Mouse (Mus musculus) midbrain, postnatal 0 days (tissue): ENCODE measurements at regions not wholly inside any gene's neighbourhood (a gene's known extent, or its start where the extent isn't known, plus 50 kb on each side); places are given as distances from the start of the nearest gene placed in this dataset.

ENCODE experiments used
- ATAC-seq: fragments of 200-750 bp; cut with Nextera tagmentation; 2 replicates; pipeline ENCODE4 v1.8.0; 2017; ENCODE audit warnings: moderate number of reproducible peaks, mild to moderate bottlenecking, moderate TSS enrichment, moderate library complexity; ENCODE audit not compliant: low FRiP score
- DNase-seq: peaks from one replicate; pipeline ENCODE4 v3.0.0-alpha.2; 2015; ENCODE audit warnings: low spot score
- H3K27ac ChIP-seq: fragments of 300-500 bp; sonication (generic); 2 replicates; pipeline ENCODE4 v1.5.1; 2014; ENCODE audit warnings: low read depth, mild to moderate bottlenecking, low read length, mixed read lengths
- H3K27me3 ChIP-seq: fragments of 300-500 bp; sonication (generic); 2 replicates; pipeline ENCODE4 v1.6.1; 2014; ENCODE audit warnings: low read length, control low read depth, mixed read lengths; ENCODE audit not compliant: insufficient read depth
- H3K36me3 ChIP-seq: fragments of 300-500 bp; sonication (generic); 2 replicates; pipeline ENCODE4 v1.6.1; 2014; ENCODE audit warnings: low read length, control low read depth, mixed read lengths; ENCODE audit not compliant: insufficient read depth
- H3K4me1 ChIP-seq: fragments of 300-500 bp; sonication (generic); 2 replicates; pipeline ENCODE4 v1.6.1; 2014; ENCODE audit warnings: mild to moderate bottlenecking, control low read depth, antibody characterized with exemption, low read length, mixed read lengths; ENCODE audit not compliant: insufficient read depth
- H3K4me2 ChIP-seq: fragments of 300-500 bp; sonication (generic); 2 replicates; pipeline ENCODE4 v1.6.1; 2014; ENCODE audit warnings: low read depth, mild to moderate bottlenecking, low read length, mixed read lengths; ENCODE audit not compliant: poor library complexity, severe bottlenecking
- H3K4me3 ChIP-seq: fragments of 300-500 bp; sonication (generic); 2 replicates; pipeline ENCODE4 v1.5.1; 2014; ENCODE audit warnings: low read depth, mild to moderate bottlenecking, low read length, moderate library complexity
- H3K9ac ChIP-seq: fragments of 300-500 bp; sonication (generic); replicated peaks from 2 replicates; pipeline ENCODE4 v1.6.1; 2014; ENCODE audit warnings: mild to moderate bottlenecking, low read length, moderate library complexity, mixed read lengths; ENCODE audit not compliant: poor library complexity, severe bottlenecking
- H3K9me3 ChIP-seq: fragments of 300-500 bp; sonication (generic); 2 replicates; pipeline ENCODE4 v1.6.1; 2016; ENCODE audit warnings: low read length, control low read depth
- CTCF ChIP-seq: IDR thresholded peaks from 2 replicates; pipeline ENCODE4 v1.5.1; 2016; ENCODE audit warnings: antibody characterized with exemption, mild to moderate bottlenecking
- WGBS: fragments of 180-500 bp; shearing (Covaris S2); extraction: QIAGEN DNeasy Blood & Tissue Kit; methylation state at CpG from one replicate; pipeline ENCODE4 v1.1.7; 2014; 5-methylcytosine and 5-hydroxymethylcytosine counted together

DNA sequence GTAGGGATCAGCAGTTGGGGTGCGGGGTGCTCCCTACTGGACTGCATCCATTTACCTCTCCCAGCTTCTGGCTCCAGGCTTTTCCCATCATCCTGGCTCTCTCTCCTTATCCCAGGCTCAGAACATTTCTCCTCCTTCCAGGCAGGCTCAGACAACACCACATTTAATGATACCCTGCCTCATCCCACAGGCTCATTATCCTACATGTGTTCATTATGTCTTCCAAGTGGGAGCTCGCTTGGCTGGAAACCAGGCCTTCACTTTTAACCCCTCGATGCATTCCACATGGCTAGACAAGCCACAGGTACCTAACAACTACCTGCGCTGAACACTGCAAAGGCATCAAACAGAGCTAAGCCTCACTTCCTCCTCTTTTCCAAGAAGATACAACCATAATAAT is 60.5 kb downstream of the Rplp1 start:
- Histone ChIP-seq H3K4me1 (no peaks in the 10 kb centered on the region), H3K4me2 (no peak overlapping the region), H3K36me3 (no peaks in the 10 kb centered on the region), H3K9ac (no peak overlapping the region), H3K27ac (no peak overlapping the region), H3K9me3 (no peaks in the 10 kb centered on the region), H3K4me3 (no peak overlapping the region), H3K27me3 (no peaks in the 10 kb centered on the region)
- no peak for DNase-seq
- TF ChIP-seq CTCF: no peak
- WGBS: 76% methylated on average over 4 of the region's 4 CpGs
- no peak for ATAC-seq

DNA sequence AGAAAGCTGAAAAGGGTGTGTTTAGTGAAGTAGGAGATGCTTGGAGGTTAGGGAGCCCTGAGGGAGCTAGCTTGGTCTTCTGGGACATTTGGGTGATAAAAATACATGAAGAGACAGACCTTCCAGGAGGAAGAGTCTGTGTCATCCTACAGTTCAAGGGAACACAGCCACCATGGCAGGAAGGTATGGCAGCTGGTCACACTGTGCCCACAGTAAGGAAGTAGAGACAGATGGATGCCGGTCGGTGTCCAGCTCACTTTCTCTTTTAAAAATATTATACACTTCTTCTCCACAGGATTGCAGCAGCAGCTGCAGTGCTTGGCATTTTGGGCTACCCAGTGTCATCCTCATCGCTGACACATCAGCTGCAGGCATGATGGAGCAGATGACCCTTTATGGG is 63.0 kb downstream of the Rplp1 start:
- Histone ChIP-seq H3K9ac (no peak overlapping the region), H3K27ac (no peak overlapping the region), H3K4me2 (no peak overlapping the region), H3K36me3 (no peaks in the 10 kb centered on the region), H3K4me3 (no peak overlapping the region), H3K4me1 (no peaks in the 10 kb centered on the region), H3K9me3 (no peaks in the 10 kb centered on the region), H3K27me3 (no peaks in the 10 kb centered on the region)
- no peak for TF ChIP-seq CTCF
- no peak for DNase-seq
- WGBS: 98% methylated on average over 3 of the region's 3 CpGs
- no peak for ATAC-seq

DNA sequence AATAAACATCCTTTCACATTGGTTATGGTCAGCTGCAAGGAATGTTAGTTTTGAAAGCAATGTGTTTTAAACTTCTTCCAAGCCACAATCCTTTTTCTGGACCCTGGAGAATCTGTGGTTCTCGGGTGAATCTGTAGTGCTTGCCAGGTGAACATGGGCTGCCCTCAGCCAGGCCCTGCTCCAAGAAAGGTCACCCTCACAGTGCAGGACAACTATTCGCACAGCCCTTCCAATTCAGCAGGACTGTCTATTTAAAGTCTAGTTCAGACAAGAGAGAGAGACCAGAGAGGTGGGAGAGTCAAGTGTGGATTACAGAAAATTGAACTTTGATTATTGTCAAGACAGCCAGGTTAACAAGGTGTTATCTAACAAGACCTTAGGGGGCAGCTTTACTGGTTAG is 65.9 kb downstream of the Rplp1 start:
- Histone ChIP-seq H3K27ac (no peak overlapping the region), H3K4me3 (no peak overlapping the region), H3K36me3 (no peaks in the 10 kb centered on the region), H3K9me3 (no peaks in the 10 kb centered on the region), H3K9ac (no peak overlapping the region), H3K27me3 (no peaks in the 10 kb centered on the region), H3K4me1 (no peaks in the 10 kb centered on the region), H3K4me2 (no peak overlapping the region)
- ATAC-seq (no peak), DNase-seq (no peak)
- no peak for TF ChIP-seq CTCF
- 90% methylated on average over 2 of the region's 2 CpGs for WGBS

DNA sequence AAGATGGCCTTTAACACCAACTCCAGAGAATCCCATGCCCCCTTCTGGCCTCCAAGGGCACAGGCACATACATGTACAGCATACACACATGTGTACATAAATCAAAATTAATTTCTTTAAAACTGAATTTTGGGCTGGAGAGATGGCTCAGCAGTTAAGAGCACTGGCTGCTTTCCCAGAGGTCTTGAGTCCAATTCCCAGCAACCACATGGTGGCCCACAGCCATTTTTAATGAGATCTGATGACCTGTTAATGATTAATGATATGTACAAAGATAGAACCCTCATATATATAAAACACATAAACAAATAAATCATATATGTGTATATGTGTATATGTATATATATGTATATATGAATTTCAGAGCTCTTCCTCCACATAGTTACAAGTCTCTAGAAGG is 66.8 kb downstream of the Rplp1 start:
- no peak for ATAC-seq
- no peak for DNase-seq
- Histone ChIP-seq H3K9me3 (no peaks in the 10 kb centered on the region), H3K4me3 (no peak overlapping the region), H3K27ac (no peak overlapping the region), H3K27me3 (no peaks in the 10 kb centered on the region), H3K4me2 (no peak overlapping the region), H3K4me1 (no peaks in the 10 kb centered on the region), H3K9ac (no peak overlapping the region), H3K36me3 (no peaks in the 10 kb centered on the region)
- TF ChIP-seq CTCF: no peak

DNA sequence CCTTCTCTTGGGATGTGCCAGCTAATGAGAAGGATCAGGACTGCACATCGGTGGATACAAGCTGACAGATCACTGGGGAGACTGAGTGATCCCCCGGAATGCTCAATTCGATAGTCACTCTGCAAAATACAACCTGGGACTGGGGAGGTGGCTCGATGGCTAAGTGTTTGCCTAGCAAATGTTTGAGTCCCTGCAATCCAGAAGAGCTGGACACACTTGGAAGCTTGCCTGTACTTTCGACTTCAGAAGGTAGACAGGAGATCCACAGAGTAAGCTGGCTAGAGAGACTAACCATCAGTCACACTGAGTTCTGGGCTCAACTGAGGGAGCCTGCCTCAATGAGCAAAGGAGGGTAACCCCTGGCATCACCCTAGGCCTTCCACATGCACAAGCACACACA is 69.7 kb downstream of the Rplp1 start:
- H3K9me3 ChIP-seq: no peaks in the 10 kb centered on the region
- no peak for DNase-seq
- 82% methylated on average over 5 of the region's 5 CpGs for WGBS
- H3K4me2 ChIP-seq: no peak overlapping the region
- ATAC-seq: no peak
- TF ChIP-seq CTCF: no peak
- no peak overlapping the region for H3K4me3 ChIP-seq
- H3K4me1 ChIP-seq: no peaks in the 10 kb centered on the region
- H3K27me3 ChIP-seq: no peaks in the 10 kb centered on the region
- H3K27ac ChIP-seq: no peak overlapping the region
- H3K36me3 ChIP-seq: no peaks in the 10 kb centered on the region
- no peak overlapping the region for H3K9ac ChIP-seq

DNA sequence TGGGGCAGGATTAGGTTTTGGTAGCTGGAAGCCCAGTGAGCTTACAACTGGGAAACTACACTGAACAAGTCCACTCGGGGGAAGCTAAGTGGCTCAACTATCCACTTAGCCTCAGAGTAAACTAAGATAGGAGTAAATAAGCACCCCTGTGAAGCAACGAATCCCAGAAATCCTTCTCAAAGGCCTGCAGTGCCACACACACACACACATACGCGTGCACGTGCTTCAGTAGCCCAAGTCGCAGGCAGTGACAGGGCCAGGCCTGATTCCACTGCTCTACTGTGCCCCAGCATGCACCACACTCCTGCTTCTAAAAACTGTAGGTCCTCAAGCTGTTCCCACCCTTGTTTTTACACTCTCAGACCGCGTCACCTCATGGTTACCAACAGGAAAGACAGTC is 70.2 kb downstream of the Rplp1 start:
- Histone ChIP-seq H3K27ac (no peak overlapping the region), H3K36me3 (no peaks in the 10 kb centered on the region), H3K27me3 (no peaks in the 10 kb centered on the region), H3K9ac (no peak overlapping the region), H3K4me2 (no peak overlapping the region), H3K9me3 (no peaks in the 10 kb centered on the region), H3K4me3 (no peak overlapping the region), H3K4me1 (no peaks in the 10 kb centered on the region)
- DNase-seq (no peak), ATAC-seq (no peak)
- no peak for TF ChIP-seq CTCF
- WGBS: 69% methylated on average over 8 of the region's 8 CpGs

DNA sequence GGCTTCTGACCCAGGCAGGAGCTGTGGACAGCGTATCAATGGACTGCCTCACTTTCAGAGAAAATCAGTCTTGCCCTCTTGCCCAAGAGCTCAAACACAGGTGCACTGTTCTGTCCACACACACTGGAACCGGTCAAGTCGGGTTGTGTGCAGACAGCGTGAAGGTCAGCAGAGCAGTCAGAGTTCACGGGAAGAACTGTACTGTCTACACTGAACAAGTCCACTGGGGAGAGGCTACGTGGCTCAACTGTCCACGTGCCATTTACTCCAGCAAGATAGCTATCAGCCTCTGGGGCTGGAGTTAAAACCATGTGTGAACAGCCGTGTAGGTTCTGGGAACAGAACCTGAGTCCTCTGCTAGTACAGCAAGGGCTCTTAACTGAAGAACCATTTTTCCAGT is 70.8 kb downstream of the Rplp1 start:
- WGBS: 90% methylated on average over 8 of the region's 8 CpGs
- no peak for TF ChIP-seq CTCF
- DNase-seq (no peak), ATAC-seq (no peak)
- H3K27ac ChIP-seq: no peak overlapping the region
- H3K9ac ChIP-seq: no peak overlapping the region
- no peak overlapping the region for H3K4me3 ChIP-seq
- no peaks in the 10 kb centered on the region for H3K36me3 ChIP-seq
- no peak overlapping the region for H3K4me2 ChIP-seq
- no peaks in the 10 kb centered on the region for H3K4me1 ChIP-seq
- H3K9me3 ChIP-seq: no peaks in the 10 kb centered on the region
- H3K27me3 ChIP-seq: no peaks in the 10 kb centered on the region
